Mouse (Mus musculus) stomach, embryonic 15.5 days (tissue): ENCODE measurements around the gene Plekhb2. TPM values are rescaled to one million over a fixed set of nuclear protein-coding genes. Genes with fewer than 3 reads are reported as not detected.

Experiments used
- ATAC-seq: fragments of 200-750 bp; cut with Nextera tagmentation; 2 replicates; pipeline ENCODE4 v1.8.0; 2017; ENCODE audit warnings: low read depth, moderate number of reproducible peaks, moderate TSS enrichment; ENCODE audit not compliant: insufficient read depth, low FRiP score
- H3K27ac ChIP-seq: fragments of 300-500 bp; sonication (generic); 2 replicates; pipeline ENCODE4 v1.5.1; 2015; ENCODE audit warnings: mild to moderate bottlenecking, inconsistent platforms
- H3K27me3 ChIP-seq: fragments of 300-500 bp; sonication (generic); replicated peaks from 2 replicates; pipeline ENCODE4 v1.6.1; 2015; ENCODE audit warnings: inconsistent platforms
- H3K36me3 ChIP-seq: fragments of 300-500 bp; sonication (generic); 2 replicates; pipeline ENCODE4 v1.6.1; 2015; ENCODE audit warnings: inconsistent platforms
- H3K4me1 ChIP-seq: fragments of 300-500 bp; sonication (generic); 2 replicates; pipeline ENCODE4 v1.6.1; 2015; ENCODE audit warnings: inconsistent platforms
- H3K4me2 ChIP-seq: fragments of 300-500 bp; sonication (generic); 2 replicates; pipeline ENCODE4 v1.6.1; 2015; ENCODE audit warnings: mild to moderate bottlenecking, inconsistent platforms
- H3K4me3 ChIP-seq: fragments of 300-500 bp; sonication (generic); replicated peaks from 2 replicates; pipeline ENCODE4 v1.5.1; 2015; ENCODE audit warnings: inconsistent platforms
- H3K9ac ChIP-seq: fragments of 300-500 bp; sonication (generic); 2 replicates; pipeline ENCODE4 v1.6.1; 2015; ENCODE audit warnings: inconsistent platforms
- H3K9me3 ChIP-seq: fragments of 300-500 bp; sonication (generic); 2 replicates; pipeline ENCODE4 v1.6.1; 2016; ENCODE audit warnings: inconsistent platforms
- WGBS: fragments of 180-500 bp; shearing (Covaris S2); methylation state at CpG from one replicate; pipeline ENCODE4 v1.1.7; 2015; 5-methylcytosine and 5-hydroxymethylcytosine counted together
- polyA plus RNA-seq: library from polyadenylated mRNA; unstranded; fragments of >200 nt; fragmentation: Nextera tagmentation; extraction: Ambion mirVana; gene quantifications from 2 replicates; pipeline ENCODE4 v1.2.1, GENCODE M21; 2015

Plekhb2 gene
- polyA plus RNA-seq, 1 experiment from 2014 or later = 51.3 TPM

DNA sequence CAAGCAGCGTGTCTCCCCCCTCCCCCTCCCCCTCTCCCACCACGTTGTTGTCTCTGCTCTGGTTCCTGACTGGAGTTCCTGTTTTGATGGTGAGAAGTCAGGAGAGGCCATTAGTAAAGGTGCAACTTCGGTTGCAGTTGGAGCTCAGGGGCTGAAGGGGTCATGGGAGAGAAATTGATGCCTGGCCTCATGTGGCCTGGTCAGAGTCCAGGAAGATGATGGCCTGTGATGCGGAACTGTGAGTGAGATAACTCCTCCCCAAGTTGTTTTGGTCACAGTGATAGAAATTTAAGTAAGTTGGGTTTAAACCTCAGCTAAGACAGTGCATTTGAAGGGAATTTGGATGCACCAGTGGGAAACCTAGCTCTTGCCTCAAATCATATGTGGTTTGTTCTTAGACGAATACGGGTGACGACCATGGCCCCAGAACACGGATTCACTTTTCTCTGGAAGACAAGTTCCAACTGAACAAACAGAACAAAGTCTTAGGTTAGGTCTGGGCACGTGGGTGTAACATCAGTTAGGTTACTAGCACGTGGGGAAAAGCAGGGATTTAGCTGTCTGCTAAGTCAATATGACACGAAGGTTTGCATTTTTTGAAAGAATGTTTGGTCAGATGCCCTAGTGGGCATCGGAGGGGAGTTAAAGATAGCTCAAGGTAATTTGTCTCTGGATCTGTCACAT lies 5.4 kb downstream of the Plekhb2 start:
- no peaks in the 10 kb centered on the region for H3K4me1 ChIP-seq
- no peak for ATAC-seq
- no peaks in the 10 kb centered on the region for H3K27me3 ChIP-seq
- H3K36me3 ChIP-seq = no peaks in the 10 kb centered on the region
- WGBS = 66% methylated on average over 12 of the region's 12 CpGs
- H3K4me2 ChIP-seq = no peak overlapping the region
- H3K4me3 ChIP-seq = no peak overlapping the region
- no peaks in the 10 kb centered on the region for H3K9me3 ChIP-seq
- no peak overlapping the region for H3K27ac ChIP-seq
- H3K9ac ChIP-seq = no peak overlapping the region

DNA sequence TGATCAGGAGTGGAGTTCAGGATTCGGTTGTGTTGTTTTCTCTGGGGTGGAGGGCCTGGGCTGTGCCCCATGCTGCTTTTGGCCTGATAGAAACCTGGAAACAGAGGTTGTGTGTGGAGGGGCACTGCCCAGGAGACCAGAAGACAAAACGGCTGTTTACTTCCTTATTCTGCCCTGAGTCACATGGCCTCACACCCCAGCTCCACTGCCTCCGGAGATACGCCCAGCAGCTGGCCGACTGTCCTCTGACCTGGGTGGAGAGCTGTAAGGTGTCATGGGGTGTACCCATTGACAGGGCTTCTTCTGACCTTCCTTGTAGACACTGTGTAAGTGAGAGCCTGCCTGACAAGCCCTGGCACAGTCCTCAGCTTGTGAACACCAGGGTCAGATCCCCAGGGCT lies 8.9 kb downstream of the Plekhb2 start:
- H3K4me1 ChIP-seq = no peaks in the 10 kb centered on the region

DNA sequence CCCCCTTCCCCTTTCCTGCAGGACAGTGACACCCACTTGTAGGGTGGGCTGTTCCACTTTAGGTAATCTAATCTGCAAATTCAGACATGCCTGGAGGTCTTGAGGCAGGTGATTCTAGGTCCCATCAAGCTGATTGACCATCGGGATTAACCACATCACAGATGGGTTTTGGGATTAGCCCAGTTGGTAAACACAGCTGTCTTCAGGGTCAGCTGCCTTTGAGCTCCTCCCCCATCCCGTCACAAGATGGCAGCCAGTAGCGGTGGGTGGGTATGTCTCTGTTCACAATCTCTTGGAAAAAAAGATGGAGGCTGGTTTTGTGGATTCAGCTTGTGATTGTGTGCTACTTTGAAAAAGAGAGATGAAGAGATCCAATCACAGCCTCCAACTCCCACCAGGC lies 10.0 kb downstream of the Plekhb2 start:
- Histone ChIP-seq H3K36me3 (no peaks in the 10 kb centered on the region), H3K27ac (no peak overlapping the region), H3K9me3 (no peaks in the 10 kb centered on the region), H3K4me1 (no peaks in the 10 kb centered on the region), H3K27me3 (no peaks in the 10 kb centered on the region), H3K4me3 (no peak overlapping the region), H3K4me2 (no peak overlapping the region), H3K9ac (no peak overlapping the region)
- 72% methylated on average over 3 of the region's 3 CpGs for WGBS
- no peak for ATAC-seq

More for the DNA sequence above, 8.9 kb downstream of the Plekhb2 start:
- Histone ChIP-seq H3K9ac (no peak overlapping the region), H3K4me2 (no peak overlapping the region), H3K36me3 (no peaks in the 10 kb centered on the region), H3K27me3 (no peaks in the 10 kb centered on the region), H3K9me3 (no peaks in the 10 kb centered on the region), H3K27ac (peak overlapping the region; percentile 31; the same call in 1 of the 2 replicates), H3K4me3 (no peak overlapping the region)
- ATAC-seq = peak; percentile 77
- 57% methylated on average over 5 of the region's 5 CpGs for WGBS

DNA sequence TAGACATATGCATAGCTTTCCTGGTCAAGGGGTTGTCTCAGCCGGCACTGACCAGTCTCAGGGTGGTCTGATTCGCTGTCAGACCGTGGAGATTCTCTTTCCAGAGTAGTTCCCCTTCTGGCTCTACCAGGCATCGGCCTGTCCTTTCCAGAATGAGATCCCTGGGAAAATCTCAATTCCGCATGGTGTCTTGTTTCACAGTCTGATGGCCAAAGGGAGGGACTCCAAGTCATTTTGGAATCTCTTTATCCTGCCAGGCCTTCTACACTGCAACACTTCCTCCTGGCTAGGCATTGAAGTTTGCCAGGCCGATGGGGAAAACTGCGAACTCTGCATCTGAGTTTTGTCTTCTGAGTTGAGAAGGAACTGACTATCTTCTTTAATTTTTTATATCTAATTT lies 10.4 kb downstream of the Plekhb2 start:
- Histone ChIP-seq H3K36me3 (no peaks in the 10 kb centered on the region), H3K27me3 (no peaks in the 10 kb centered on the region), H3K4me1 (no peaks in the 10 kb centered on the region), H3K4me2 (no peak overlapping the region), H3K27ac (no peak overlapping the region), H3K4me3 (no peak overlapping the region), H3K9ac (no peak overlapping the region), H3K9me3 (no peaks in the 10 kb centered on the region)
- ATAC-seq = no peak
- 82% methylated on average over 7 of the region's 7 CpGs for WGBS

DNA sequence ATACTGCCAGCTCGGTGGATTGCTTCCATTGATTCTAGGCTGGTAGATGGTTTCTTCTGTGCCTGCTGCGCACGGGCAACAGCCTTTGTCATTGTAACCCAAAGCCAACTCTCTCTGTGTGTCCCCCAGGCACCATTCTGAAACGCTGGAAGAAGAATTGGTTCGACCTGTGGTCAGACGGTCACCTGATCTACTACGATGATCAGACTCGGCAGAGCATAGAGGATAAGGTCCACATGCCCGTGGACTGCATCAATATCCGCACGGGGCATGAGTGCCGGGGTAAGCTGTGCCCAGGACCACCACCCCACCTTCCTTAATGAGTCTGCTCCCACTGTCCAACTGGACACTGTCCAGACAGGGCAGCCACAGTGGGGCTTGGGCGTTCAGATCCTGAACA lies 13.1 kb downstream of the Plekhb2 start:
- Histone ChIP-seq H3K9ac (no peak overlapping the region), H3K36me3 (no peaks in the 10 kb centered on the region), H3K27me3 (no peaks in the 10 kb centered on the region), H3K9me3 (no peaks in the 10 kb centered on the region), H3K4me3 (no peak overlapping the region), H3K4me2 (no peak overlapping the region), H3K27ac (no peak overlapping the region), H3K4me1 (no peaks in the 10 kb centered on the region)
- 92% methylated on average over 13 of the region's 13 CpGs for WGBS
- ATAC-seq = no peak

DNA sequence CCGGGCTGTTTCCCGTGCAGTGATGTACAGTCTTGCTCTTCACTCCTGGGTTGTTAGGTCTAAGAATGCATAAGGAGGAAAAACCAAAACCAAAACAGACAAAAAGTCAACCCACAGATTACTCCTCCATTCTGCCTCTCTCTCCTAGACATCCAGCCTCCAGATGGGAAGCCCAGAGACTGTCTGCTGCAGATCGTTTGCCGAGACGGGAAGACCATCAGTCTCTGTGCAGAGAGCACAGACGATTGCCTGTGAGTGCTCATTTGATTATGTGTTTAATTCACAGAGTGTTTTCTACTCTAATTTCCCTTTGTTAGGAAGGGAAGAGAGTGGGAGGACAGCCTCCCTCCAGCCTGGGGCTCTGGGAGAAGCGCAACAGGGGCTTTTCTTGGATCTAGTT lies 13.5 kb downstream of the Plekhb2 start:
- no peak overlapping the region for H3K4me3 ChIP-seq
- no peak overlapping the region for H3K27ac ChIP-seq
- ATAC-seq = no peak
- H3K9ac ChIP-seq = no peak overlapping the region
- H3K27me3 ChIP-seq = no peaks in the 10 kb centered on the region
- H3K4me2 ChIP-seq = no peak overlapping the region
- H3K4me1 ChIP-seq = no peaks in the 10 kb centered on the region
- 77% methylated on average over 7 of the region's 7 CpGs for WGBS
- H3K9me3 ChIP-seq = no peaks in the 10 kb centered on the region
- no peaks in the 10 kb centered on the region for H3K36me3 ChIP-seq

DNA sequence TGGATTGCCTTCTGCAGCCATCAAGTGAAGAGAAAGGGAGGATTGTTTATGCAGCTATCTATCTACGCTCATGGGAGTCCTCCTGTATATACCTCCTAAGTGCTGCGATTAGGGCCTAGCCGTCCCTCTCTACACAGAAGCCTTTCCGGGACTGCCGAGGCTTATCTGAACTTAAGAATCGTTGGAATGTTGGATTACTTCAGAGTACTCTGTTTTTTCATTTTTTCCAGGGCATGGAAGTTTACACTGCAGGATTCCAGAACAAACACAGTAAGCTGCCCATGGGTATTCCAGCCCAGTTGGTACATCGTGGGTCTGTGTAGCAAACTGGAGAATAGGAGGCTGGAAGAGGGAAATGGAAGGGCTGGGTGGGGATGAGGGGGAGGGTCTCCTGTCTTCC lies 14.5 kb downstream of the Plekhb2 start:
- H3K9me3 ChIP-seq = no peaks in the 10 kb centered on the region
- H3K4me3 ChIP-seq = no peak overlapping the region
- no peak overlapping the region for H3K4me2 ChIP-seq
- no peaks in the 10 kb centered on the region for H3K4me1 ChIP-seq
- no peaks in the 10 kb centered on the region for H3K36me3 ChIP-seq
- H3K27me3 ChIP-seq = no peaks in the 10 kb centered on the region
- 50% methylated on average over 7 of the region's 7 CpGs for WGBS
- ATAC-seq = no peak
- no peak overlapping the region for H3K27ac ChIP-seq
- no peak overlapping the region for H3K9ac ChIP-seq

DNA sequence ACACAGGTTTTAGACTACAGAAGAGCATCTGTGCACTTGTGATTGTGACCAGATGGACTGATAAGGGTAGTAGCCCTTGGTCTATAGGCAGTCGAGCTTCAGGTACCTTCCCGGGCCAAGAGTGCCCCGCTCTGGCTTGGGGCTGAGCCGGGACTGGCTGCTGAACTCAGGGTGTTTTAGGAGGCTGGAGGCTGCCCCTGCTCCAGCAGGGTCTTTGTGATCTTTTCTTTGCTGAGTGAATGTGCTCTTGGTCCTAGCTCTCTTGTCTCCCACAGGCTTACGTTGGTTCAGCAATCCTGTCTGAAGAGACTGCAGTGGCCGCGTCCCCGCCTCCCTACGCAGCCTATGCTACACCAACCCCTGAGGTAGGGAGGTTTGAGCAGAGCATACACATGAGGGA lies 16.1 kb downstream of the Plekhb2 start:
- no peak overlapping the region for H3K27ac ChIP-seq
- no peak overlapping the region for H3K4me3 ChIP-seq
- no peaks in the 10 kb centered on the region for H3K27me3 ChIP-seq
- no peaks in the 10 kb centered on the region for H3K9me3 ChIP-seq
- no peak overlapping the region for H3K9ac ChIP-seq
- WGBS = 89% methylated on average over 9 of the region's 9 CpGs
- H3K36me3 ChIP-seq = no peaks in the 10 kb centered on the region
- no peak overlapping the region for H3K4me2 ChIP-seq
- H3K4me1 ChIP-seq = no peaks in the 10 kb centered on the region
- ATAC-seq = no peak

DNA sequence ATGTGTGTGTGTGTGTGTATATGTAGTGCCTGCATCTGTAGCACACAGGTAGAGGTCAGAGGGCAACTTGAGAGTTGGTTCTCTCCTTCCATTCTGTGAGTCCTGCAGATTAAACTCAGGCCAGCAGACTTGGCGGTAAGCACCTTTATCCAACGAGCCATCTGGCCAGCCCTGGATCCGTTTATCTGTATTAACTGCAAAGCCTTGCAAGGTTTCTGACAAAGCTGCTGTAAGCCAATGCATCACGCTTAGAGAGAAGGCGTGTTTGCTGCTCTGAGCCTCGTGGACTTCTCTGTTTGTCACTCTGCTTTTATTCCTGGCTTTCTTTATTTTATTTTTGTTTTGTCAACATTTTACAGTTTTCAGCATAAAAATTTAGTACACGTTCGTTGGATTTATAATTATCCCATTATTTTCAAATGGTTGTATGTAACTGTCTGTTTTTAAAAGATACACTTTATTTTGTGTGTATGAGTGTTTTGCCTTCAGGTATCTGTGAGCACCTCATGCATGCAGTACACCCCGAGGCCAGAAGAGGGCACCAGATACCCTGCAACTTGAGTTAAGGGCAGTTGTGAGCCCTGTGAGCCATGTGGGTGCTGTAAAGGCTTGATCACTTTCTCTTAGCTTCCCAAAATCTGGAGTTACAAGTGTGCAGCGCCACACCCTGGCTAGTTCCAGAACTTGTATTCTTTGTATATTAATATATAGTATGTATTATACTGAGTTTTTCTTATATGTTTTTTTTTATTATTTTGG lies 17.2 kb downstream of the Plekhb2 start:
- 57% methylated on average over 10 of the region's 10 CpGs for WGBS
- no peaks in the 10 kb centered on the region for H3K9me3 ChIP-seq
- H3K36me3 ChIP-seq = no peaks in the 10 kb centered on the region
- H3K4me2 ChIP-seq = no peak overlapping the region
- H3K27me3 ChIP-seq = no peaks in the 10 kb centered on the region
- no peak overlapping the region for H3K27ac ChIP-seq
- H3K4me3 ChIP-seq = no peak overlapping the region
- H3K4me1 ChIP-seq = no peaks in the 10 kb centered on the region
- H3K9ac ChIP-seq = no peak overlapping the region
- ATAC-seq = peak; percentile 59; the same call in 1 of the 2 replicates

DNA sequence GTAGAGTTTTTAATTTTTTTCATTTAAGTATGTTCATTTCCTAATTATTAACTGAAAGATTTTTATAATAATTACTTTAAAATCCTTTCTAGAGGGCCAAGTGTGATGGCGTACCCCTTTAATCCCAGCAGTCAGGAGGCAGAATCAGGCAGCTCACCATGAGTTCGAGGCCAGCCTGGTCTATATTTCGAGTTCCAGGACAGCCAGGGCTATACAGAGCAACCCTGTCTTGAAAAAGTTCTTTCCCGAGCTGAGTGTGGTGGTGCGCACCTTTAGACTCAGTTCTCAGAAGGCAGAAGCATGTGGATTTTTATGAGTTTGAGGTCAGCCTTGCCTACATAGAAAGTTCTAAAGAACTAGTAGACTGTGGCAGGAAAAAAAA lies 17.8 kb downstream of the Plekhb2 start:
- no peak overlapping the region for H3K4me2 ChIP-seq
- ATAC-seq = no peak
- H3K4me1 ChIP-seq = no peaks in the 10 kb centered on the region
- H3K9ac ChIP-seq = no peak overlapping the region
- no peaks in the 10 kb centered on the region for H3K9me3 ChIP-seq
- no peaks in the 10 kb centered on the region for H3K36me3 ChIP-seq
- 90% methylated on average over 5 of the region's 5 CpGs for WGBS
- H3K27me3 ChIP-seq = no peaks in the 10 kb centered on the region
- no peak overlapping the region for H3K4me3 ChIP-seq
- no peak overlapping the region for H3K27ac ChIP-seq

DNA sequence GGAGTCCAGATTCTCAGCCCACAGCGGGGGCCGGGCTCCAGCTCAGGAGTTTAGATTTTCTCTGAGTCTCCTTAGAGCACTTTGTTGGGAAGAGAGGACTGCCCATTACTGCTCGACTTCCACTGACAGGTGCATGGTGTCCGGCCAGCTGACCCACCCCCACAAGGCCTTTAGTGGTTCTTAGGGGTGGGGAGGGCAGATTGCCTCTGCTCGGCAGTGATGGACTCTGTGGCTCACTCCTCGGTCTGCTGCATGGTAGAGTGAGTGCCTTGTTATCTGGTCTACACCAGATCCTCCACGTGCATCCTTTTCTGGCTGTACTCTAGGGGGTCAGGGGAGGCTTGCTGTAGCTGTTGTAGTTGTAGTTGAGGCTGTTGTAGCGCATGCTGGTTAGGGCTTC lies 18.6 kb downstream of the Plekhb2 start:
- no peak overlapping the region for H3K9ac ChIP-seq
- no peak overlapping the region for H3K27ac ChIP-seq
- no peak overlapping the region for H3K4me3 ChIP-seq
- no peaks in the 10 kb centered on the region for H3K36me3 ChIP-seq
- no peaks in the 10 kb centered on the region for H3K4me1 ChIP-seq
- H3K9me3 ChIP-seq = no peaks in the 10 kb centered on the region
- 83% methylated on average over 8 of the region's 8 CpGs for WGBS
- ATAC-seq = no peak
- no peak overlapping the region for H3K4me2 ChIP-seq
- no peaks in the 10 kb centered on the region for H3K27me3 ChIP-seq

DNA sequence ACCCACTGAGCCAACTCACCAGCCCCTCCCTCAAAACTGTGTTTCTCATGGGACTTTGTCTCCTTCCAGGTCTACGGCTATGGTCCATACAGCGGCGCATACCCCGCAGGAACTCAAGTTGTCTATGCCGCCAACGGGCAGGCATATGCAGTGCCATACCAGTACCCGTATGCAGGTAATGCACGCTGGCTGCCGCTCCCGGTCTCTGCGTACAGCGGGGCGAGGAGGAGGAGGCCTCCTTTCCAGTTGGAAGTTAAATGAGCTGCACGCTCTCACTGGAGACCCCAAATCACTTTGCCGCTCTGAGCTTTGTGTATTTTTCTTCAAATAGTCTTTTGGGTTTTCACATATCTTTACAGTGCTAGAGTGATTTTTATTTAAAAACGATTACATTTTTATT lies 19.5 kb downstream of the Plekhb2 start:
- Histone ChIP-seq H3K4me2 (no peak overlapping the region), H3K27ac (no peak overlapping the region), H3K9me3 (no peaks in the 10 kb centered on the region), H3K9ac (no peak overlapping the region), H3K36me3 (no peaks in the 10 kb centered on the region), H3K4me1 (no peaks in the 10 kb centered on the region), H3K4me3 (no peak overlapping the region), H3K27me3 (no peaks in the 10 kb centered on the region)
- no peak for ATAC-seq
- WGBS = 95% methylated on average over 16 of the region's 16 CpGs
